Mouse (Mus musculus) hindbrain, embryonic 13.5 days (tissue): Measurements from ENCODE around the gene 2310079G19Rik. TPM values are rescaled to one million over a fixed set of nuclear protein-coding genes. Genes with fewer than 3 reads are reported as not detected.

Experiments used
- ATAC-seq: fragments of 200-750 bp; cut with Nextera tagmentation; 2 replicates; pipeline ENCODE4 v1.8.0; 2017; ENCODE audit warnings: moderate TSS enrichment; ENCODE audit not compliant: low FRiP score
- H3K27ac ChIP-seq: fragments of 300-500 bp; sonication (generic); 2 replicates; pipeline ENCODE4 v1.5.1; 2015; ENCODE audit warnings: inconsistent platforms, mild to moderate bottlenecking, moderate library complexity
- H3K27me3 ChIP-seq: fragments of 300-500 bp; sonication (generic); 2 replicates; pipeline ENCODE4 v1.6.1; 2015; ENCODE audit warnings: mild to moderate bottlenecking, inconsistent platforms
- H3K36me3 ChIP-seq: fragments of 300-500 bp; sonication (generic); 2 replicates; pipeline ENCODE4 v1.6.1; 2015; ENCODE audit warnings: mild to moderate bottlenecking, inconsistent platforms
- H3K4me1 ChIP-seq: fragments of 300-500 bp; sonication (generic); replicated peaks from 2 replicates; pipeline ENCODE4 v1.6.1; 2015; ENCODE audit warnings: inconsistent platforms
- H3K4me2 ChIP-seq: fragments of 300-500 bp; sonication (generic); 2 replicates; pipeline ENCODE4 v1.6.1; 2015; ENCODE audit warnings: inconsistent platforms, mild to moderate bottlenecking, moderate library complexity
- H3K4me3 ChIP-seq: fragments of 300-500 bp; sonication (generic); 2 replicates; pipeline ENCODE4 v1.5.1; 2015; ENCODE audit warnings: mild to moderate bottlenecking, inconsistent platforms
- H3K9ac ChIP-seq: fragments of 300-500 bp; sonication (generic); 2 replicates; pipeline ENCODE4 v1.6.1; 2015; ENCODE audit warnings: mild to moderate bottlenecking, inconsistent platforms
- H3K9me3 ChIP-seq: fragments of 300-500 bp; sonication (generic); 2 replicates; pipeline ENCODE4 v1.6.1; 2016; ENCODE audit warnings: inconsistent platforms
- WGBS: fragments of 180-500 bp; shearing (Covaris S2); methylation state at CpG from one replicate; pipeline ENCODE4 v1.1.7; 2015; 5-methylcytosine and 5-hydroxymethylcytosine counted together
- polyA plus RNA-seq: library from polyadenylated mRNA; unstranded; fragments of >200 nt; fragmentation: Nextera tagmentation; extraction: Ambion mirVana; gene quantifications from 2 replicates; pipeline ENCODE4 v1.2.1, GENCODE M21; 2015

The 2310079G19Rik gene
- polyA plus RNA-seq, 1 experiment from 2014 or later = not detected

- Histone ChIP-seq H3K4me1 (no peaks in the 10 kb centered on the region), H3K27me3 (no peaks in the 10 kb centered on the region), H3K4me2 (no peak overlapping the region), H3K36me3 (no peaks in the 10 kb centered on the region), H3K27ac (no peak overlapping the region), H3K9ac (no peak overlapping the region), H3K4me3 (no peak overlapping the region), H3K9me3 (no peaks in the 10 kb centered on the region)
- WGBS = 67% methylated on average over 1 of the region's 1 CpGs
- ATAC-seq = no peak
These were observed 25.0 kb downstream of the 2310079G19Rik start for GRCm38 (mm10) chr16:88602464-88602863.

- no peak for ATAC-seq
- Histone ChIP-seq H3K36me3 (no peaks in the 10 kb centered on the region), H3K9ac (no peak overlapping the region), H3K4me3 (no peak overlapping the region), H3K9me3 (no peaks in the 10 kb centered on the region), H3K4me1 (no peaks in the 10 kb centered on the region), H3K27me3 (no peaks in the 10 kb centered on the region), H3K4me2 (no peak overlapping the region), H3K27ac (no peak overlapping the region)
- WGBS = 82% methylated on average over 8 of the region's 8 CpGs
These were observed 27.2 kb downstream of the 2310079G19Rik start for GRCm38 (mm10) chr16:88600303-88600702.

- no peak overlapping the region for H3K9ac ChIP-seq
- H3K4me2 ChIP-seq = no peak overlapping the region
- no peak for ATAC-seq
- WGBS = 71% methylated on average over 16 of the region's 16 CpGs
- H3K27ac ChIP-seq = no peak overlapping the region
- no peaks in the 10 kb centered on the region for H3K9me3 ChIP-seq
- H3K27me3 ChIP-seq = no peaks in the 10 kb centered on the region
- no peaks in the 10 kb centered on the region for H3K4me1 ChIP-seq
- H3K36me3 ChIP-seq = no peaks in the 10 kb centered on the region
- H3K4me3 ChIP-seq = no peak overlapping the region
These were observed 27.8 kb downstream of the 2310079G19Rik start for GRCm38 (mm10) chr16:88599504-88600237.

DNA sequence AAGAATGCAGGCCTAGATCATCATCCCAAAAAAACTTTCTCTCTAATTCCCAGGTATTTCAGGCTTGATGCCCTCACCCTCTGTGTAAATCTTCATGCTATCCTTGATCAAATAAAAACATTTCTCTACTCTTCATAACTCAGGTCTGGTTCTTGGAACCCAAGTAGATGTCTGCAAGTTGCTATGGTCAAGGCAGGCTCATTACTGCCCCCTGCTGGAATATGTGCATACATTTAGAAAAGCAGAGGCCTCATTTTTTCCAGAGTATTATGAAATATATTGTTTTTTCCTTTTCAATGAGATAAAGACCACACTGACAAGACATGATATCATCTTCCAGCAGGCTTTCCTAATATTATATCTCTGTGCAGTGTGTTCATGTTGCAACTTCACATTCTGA lies 34.7 kb downstream of the 2310079G19Rik start:
- Histone ChIP-seq H3K36me3 (no peaks in the 10 kb centered on the region), H3K27ac (no peak overlapping the region), H3K4me2 (no peak overlapping the region), H3K4me1 (no peaks in the 10 kb centered on the region), H3K27me3 (no peaks in the 10 kb centered on the region), H3K9ac (no peak overlapping the region), H3K9me3 (no peaks in the 10 kb centered on the region), H3K4me3 (no peak overlapping the region)
- ATAC-seq = no peak

- no peak overlapping the region for H3K27ac ChIP-seq
- no peak overlapping the region for H3K4me3 ChIP-seq
- whole genome bisulfite sequencing = 91% methylated on average over 9 of the region's 9 CpGs
- ATAC-seq = no peak
- no peak overlapping the region for H3K4me2 ChIP-seq
- H3K9me3 ChIP-seq = no peaks in the 10 kb centered on the region
- no peaks in the 10 kb centered on the region for H3K27me3 ChIP-seq
- H3K9ac ChIP-seq = no peak overlapping the region
- H3K36me3 ChIP-seq = no peaks in the 10 kb centered on the region
- H3K4me1 ChIP-seq = no peaks in the 10 kb centered on the region
These were observed 44.1 kb downstream of the 2310079G19Rik start for GRCm38 (mm10) chr16:88583338-88583737.

Other genes starting within 250 kb of the 2310079G19Rik start
- gene Cldn17, start 120.7 kb downstream of the 2310079G19Rik start, polyA plus RNA-seq = not detected in 2 replicates
- 0.10 TPM in 1 of 2 replicates, not detected in the other for gene Cldn8, start 64.5 kb downstream of the 2310079G19Rik start, polyA plus RNA-seq
- not detected in 2 replicates for gene Krtap24-1, start 15.4 kb downstream of the 2310079G19Rik start, polyA plus RNA-seq
- not detected in 2 replicates for gene Krtap26-1, start 20.1 kb upstream of the 2310079G19Rik start, polyA plus RNA-seq
- gene Krtap27-1, start 44.0 kb upstream of the 2310079G19Rik start, polyA plus RNA-seq = not detected in 2 replicates
- gene 2310061N02Rik, start 80.3 kb upstream of the 2310079G19Rik start, polyA plus RNA-seq = not detected in 2 replicates
- gene Krtap13-1, start 101.2 kb upstream of the 2310079G19Rik start, polyA plus RNA-seq = not detected in 2 replicates
- gene Krtap13, start 124.0 kb upstream of the 2310079G19Rik start, polyA plus RNA-seq = not detected in 2 replicates
- not detected in 2 replicates for gene 2310034C09Rik, start 131.2 kb upstream of the 2310079G19Rik start, polyA plus RNA-seq
- gene 2310057N15Rik, start 146.5 kb upstream of the 2310079G19Rik start, polyA plus RNA-seq = not detected in 2 replicates
- gene Gm5965, start 150.2 kb upstream of the 2310079G19Rik start, polyA plus RNA-seq = not detected in 2 replicates
- gene Gm20741, start 184.6 kb upstream of the 2310079G19Rik start, polyA plus RNA-seq = not detected in 2 replicates
- not detected in 2 replicates for gene Krtap15, start 192.5 kb upstream of the 2310079G19Rik start, polyA plus RNA-seq
- gene Krtap14, start 198.5 kb upstream of the 2310079G19Rik start, polyA plus RNA-seq = not detected in 2 replicates
- gene Krtap19-1, start 241.7 kb upstream of the 2310079G19Rik start, polyA plus RNA-seq = not detected in 2 replicates
- gene Krtap19-2, start 246.6 kb upstream of the 2310079G19Rik start, polyA plus RNA-seq = not detected in 2 replicates